Mouse (Mus musculus) hindbrain, embryonic 10.5 days (tissue): ENCODE measurements at regions not wholly inside any gene's neighbourhood (a gene's known extent, or its start where the extent isn't known, plus 50 kb on each side); places are given as distances from the start of the nearest gene placed in this dataset.

Source experiments
- DNase-seq: peaks from one replicate; pipeline ENCODE4 v3.0.0-alpha.2; 2017; ENCODE audit warnings: low spot score
- H3K27ac ChIP-seq: fragments of 300-500 bp; sonication (generic); 2 replicates; pipeline ENCODE4 v1.5.1; 2016; ENCODE audit warnings: mild to moderate bottlenecking, moderate library complexity
- H3K27me3 ChIP-seq: fragments of 300-500 bp; sonication (generic); 2 replicates; pipeline ENCODE4 v1.6.1; 2016; ENCODE audit warnings: mild to moderate bottlenecking; ENCODE audit not compliant: poor library complexity, insufficient read depth, severe bottlenecking
- H3K36me3 ChIP-seq: fragments of 300-500 bp; sonication (generic); 2 replicates; pipeline ENCODE4 v1.6.1; 2016; ENCODE audit warnings: mild to moderate bottlenecking, moderate library complexity
- H3K4me1 ChIP-seq: fragments of 300-500 bp; sonication (generic); replicated peaks from 2 replicates; pipeline ENCODE4 v1.6.1; 2016; ENCODE audit warnings: mild to moderate bottlenecking
- H3K4me3 ChIP-seq: fragments of 300-500 bp; sonication (generic); 2 replicates; pipeline ENCODE4 v1.5.1; 2016; ENCODE audit warnings: mild to moderate bottlenecking, moderate library complexity
- H3K9me3 ChIP-seq: fragments of 300-500 bp; sonication (generic); 2 replicates; pipeline ENCODE4 v1.6.1; 2016; ENCODE audit warnings: mild to moderate bottlenecking, moderate library complexity
- WGBS: fragments of 180-500 bp; shearing (Covaris S2); methylation state at CpG from one replicate; pipeline ENCODE4 v1.1.7; 2016; 5-methylcytosine and 5-hydroxymethylcytosine counted together

DNA sequence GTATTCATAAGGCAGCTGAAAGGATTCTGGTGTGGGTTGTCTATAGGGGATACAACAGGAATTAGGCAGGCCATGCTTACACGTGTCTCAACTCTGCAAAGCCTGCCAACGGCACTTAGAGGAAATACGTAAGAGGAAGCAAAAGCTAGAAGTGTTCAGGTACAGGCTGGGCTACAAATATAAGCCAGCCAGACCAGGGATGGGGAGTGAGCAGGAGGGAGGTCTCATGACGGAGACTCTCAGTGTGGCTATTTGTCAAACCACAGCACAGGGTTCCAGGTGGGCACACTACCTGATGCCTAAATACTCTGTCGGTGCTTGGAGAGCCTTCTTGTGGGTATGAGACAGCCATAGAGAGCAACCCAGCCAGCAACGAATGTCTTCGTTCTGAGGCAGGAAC, 210.1 kb downstream of the Zfp36l1 start:
- Histone ChIP-seq H3K27ac (peak overlapping the region; percentile 79), H3K4me1 (peaks cover 65% of the 10 kb centered on the region), H3K36me3 (peaks cover 7% of the 10 kb centered on the region; the same call in 1 of the 2 replicates), H3K9me3 (peaks cover 7% of the 10 kb centered on the region; the same call in 1 of the 2 replicates), H3K4me3 (no peak overlapping the region), H3K27me3 (peaks cover 4% of the 10 kb centered on the region; the same call in 1 of the 2 replicates)
- 81% methylated on average over 7 of the region's 7 CpGs for WGBS
- DNase-seq = no peak

DNA sequence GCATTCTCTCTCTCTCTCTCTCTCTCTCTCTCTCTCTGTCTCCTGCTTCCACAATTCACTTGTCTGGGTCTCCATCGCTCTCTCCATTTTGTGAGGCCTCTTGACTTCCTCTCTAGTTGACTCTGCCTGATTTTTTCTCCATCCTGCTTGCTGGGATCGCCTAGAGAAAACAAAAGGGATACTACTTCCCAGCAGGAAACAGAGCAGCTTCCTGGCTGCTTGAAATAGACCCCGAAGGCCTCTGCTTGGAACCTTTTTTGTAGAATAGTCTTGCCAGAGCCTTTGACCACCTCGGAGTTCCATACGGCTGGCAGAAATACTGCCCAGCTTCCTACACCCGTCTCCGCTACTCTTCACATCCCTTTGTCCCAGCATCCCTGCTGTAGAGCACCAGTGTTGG, 210.7 kb downstream of the Zfp36l1 start:
- peaks cover 7% of the 10 kb centered on the region; the same call in 1 of the 2 replicates for H3K9me3 ChIP-seq
- no peak for DNase-seq
- H3K27me3 ChIP-seq = peaks cover 5% of the 10 kb centered on the region; the same call in 1 of the 2 replicates
- peak overlapping the region; percentile 79 for H3K27ac ChIP-seq
- no peak overlapping the region for H3K4me3 ChIP-seq
- H3K4me1 ChIP-seq = peaks cover 66% of the 10 kb centered on the region
- WGBS = 50% methylated on average over 7 of the region's 7 CpGs
- peaks cover 7% of the 10 kb centered on the region; the same call in 1 of the 2 replicates for H3K36me3 ChIP-seq

DNA sequence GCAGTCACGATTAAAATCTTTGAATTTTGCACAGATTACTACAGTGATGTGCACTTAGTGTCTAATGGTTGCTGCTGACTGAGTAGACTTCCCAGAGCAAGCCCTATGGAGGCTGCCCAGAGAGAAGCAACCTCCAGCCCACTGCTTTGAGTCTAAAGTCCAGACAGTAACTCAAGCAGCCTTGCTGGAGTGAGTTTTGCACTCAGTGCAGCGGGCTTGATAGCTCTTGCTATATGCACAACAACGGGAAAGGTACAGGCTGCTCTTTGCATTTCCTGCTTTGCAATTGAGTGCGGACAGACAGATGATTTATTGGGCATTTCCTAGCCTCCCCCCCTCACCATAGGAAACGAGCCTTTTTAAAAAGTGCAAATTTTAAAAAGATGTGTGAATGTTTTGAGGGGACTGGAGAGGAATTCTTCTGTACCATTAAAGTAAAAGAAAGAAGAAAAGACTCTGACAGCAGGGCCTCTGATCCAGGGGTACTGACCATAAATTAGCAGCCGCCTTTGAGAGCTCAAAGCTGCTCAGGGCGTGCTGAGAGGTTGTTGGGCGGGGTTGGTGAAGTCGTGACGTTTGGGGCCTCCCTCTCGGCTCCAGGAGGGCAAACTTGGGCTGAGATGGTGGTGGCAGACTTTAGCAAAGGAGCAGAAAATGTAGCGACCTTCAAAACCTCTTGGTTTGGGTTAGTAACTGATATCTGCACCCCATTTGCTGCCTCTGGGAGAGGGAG, 214.4 kb downstream of the Zfp36l1 start:
- H3K27me3 ChIP-seq = peaks cover 11% of the 10 kb centered on the region
- peaks cover 7% of the 10 kb centered on the region; the same call in 1 of the 2 replicates for H3K36me3 ChIP-seq
- no peak overlapping the region for H3K4me3 ChIP-seq
- H3K27ac ChIP-seq = peak overlapping the region; percentile 77
- DNase-seq = no peak
- H3K9me3 ChIP-seq = peaks cover 7% of the 10 kb centered on the region; the same call in 1 of the 2 replicates
- H3K4me1 ChIP-seq = peaks cover 63% of the 10 kb centered on the region
- 28% methylated on average over 12 of the region's 12 CpGs for WGBS

DNA sequence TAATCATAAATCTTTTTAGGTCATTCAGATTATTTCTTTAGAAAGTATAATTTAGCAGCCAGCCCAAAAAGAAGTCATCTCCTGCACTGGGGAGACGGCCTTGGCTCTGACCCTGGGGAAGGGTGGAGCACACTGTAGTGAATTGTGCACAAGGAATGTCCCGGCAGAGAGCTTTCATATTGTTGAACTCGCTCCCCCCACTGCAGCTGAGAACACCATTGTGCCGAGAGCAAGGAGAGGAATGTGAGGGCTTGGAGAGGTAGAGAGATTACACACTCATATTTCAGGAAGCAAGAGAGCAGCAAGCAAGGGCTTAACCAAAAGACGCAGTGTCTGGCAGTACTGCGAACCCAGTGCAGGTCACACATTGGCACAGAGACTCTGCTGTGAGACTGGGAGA, 216.8 kb downstream of the Zfp36l1 start:
- Histone ChIP-seq H3K27me3 (peaks cover 8% of the 10 kb centered on the region), H3K9me3 (peaks cover 7% of the 10 kb centered on the region; the same call in 1 of the 2 replicates), H3K4me3 (no peak overlapping the region), H3K4me1 (peaks cover 53% of the 10 kb centered on the region), H3K27ac (peak overlapping the region; percentile 81), H3K36me3 (peaks cover 7% of the 10 kb centered on the region; the same call in 1 of the 2 replicates)
- DNase-seq = no peak
- WGBS = 26% methylated on average over 6 of the region's 6 CpGs

DNA sequence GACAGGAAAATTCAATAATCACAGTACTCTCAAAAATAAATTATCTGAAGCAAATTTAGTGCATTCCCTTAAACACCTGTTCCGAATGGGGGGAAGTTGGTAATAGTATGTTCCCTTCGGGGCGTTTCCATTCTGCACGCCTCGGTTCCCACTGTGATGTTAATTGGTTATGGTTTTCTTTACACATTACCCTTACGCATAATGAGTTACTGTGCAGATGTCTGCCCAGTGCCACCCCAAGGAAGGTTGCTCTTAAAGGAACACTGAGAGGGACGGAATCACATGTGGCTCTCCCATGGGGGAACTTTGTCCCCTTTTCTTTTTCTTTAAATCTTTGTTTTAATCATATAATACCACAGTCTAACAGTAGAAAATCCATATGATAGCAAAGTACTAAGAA, 217.5 kb downstream of the Zfp36l1 start:
- peaks cover 7% of the 10 kb centered on the region; the same call in 1 of the 2 replicates for H3K9me3 ChIP-seq
- WGBS = 41% methylated on average over 7 of the region's 7 CpGs
- H3K27ac ChIP-seq = peak overlapping the region; percentile 81
- H3K36me3 ChIP-seq = peaks cover 7% of the 10 kb centered on the region; the same call in 1 of the 2 replicates
- H3K27me3 ChIP-seq = peaks cover 8% of the 10 kb centered on the region
- peaks cover 57% of the 10 kb centered on the region for H3K4me1 ChIP-seq
- no peak overlapping the region for H3K4me3 ChIP-seq
- DNase-seq = no peak

DNA sequence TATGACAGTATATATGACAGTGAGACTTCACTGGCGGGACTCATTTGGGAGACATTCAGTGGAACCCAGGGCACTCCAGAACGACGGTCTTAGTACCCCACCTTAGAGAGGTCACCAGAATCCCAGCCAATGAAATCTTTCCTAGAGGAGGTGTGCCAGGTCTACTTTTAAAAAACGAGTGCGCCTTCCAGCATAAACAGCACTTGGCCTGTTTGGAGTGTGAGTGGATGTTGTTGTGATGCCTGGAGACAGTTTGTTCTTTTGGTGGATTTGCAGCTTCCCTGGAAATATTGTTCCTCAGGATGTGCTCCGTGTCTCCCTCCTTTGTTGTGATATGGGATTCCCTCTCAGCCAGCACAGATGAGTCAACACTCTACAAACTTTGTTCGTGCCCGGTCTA, 219.9 kb downstream of the Zfp36l1 start:
- H3K27ac ChIP-seq = no peak overlapping the region
- peaks cover 61% of the 10 kb centered on the region for H3K4me1 ChIP-seq
- no peaks in the 10 kb centered on the region for H3K9me3 ChIP-seq
- H3K4me3 ChIP-seq = no peak overlapping the region
- DNase-seq = no peak
- 90% methylated on average over 8 of the region's 8 CpGs for WGBS
- H3K36me3 ChIP-seq = no peaks in the 10 kb centered on the region
- peaks cover 10% of the 10 kb centered on the region for H3K27me3 ChIP-seq

DNA sequence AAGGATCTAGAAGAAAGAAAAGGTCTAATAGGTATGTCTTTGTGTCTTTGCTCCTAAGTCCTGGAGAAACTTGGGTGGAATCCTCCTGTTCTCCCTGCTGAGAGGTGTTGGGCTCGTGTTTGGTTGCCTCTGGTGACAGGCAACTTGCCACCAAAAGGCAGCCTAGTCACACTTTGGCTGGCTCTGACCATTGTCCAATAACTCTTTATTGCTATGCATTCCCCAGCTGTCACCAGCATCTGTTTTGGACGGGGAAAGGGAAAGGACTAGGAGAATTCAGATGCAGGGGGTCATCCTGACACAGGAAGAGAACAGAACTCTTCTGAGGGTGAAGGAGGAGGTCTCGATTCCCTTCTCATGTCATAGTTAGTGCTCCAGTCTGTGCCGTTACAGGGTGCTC, 220.9 kb downstream of the Zfp36l1 start:
- Histone ChIP-seq H3K4me3 (no peak overlapping the region), H3K27ac (peak overlapping the region; percentile 1; the same call in 1 of the 2 replicates), H3K36me3 (no peaks in the 10 kb centered on the region), H3K27me3 (peaks cover 6% of the 10 kb centered on the region), H3K9me3 (no peaks in the 10 kb centered on the region), H3K4me1 (peaks cover 63% of the 10 kb centered on the region)
- WGBS = 69% methylated on average over 4 of the region's 4 CpGs
- DNase-seq = no peak

DNA sequence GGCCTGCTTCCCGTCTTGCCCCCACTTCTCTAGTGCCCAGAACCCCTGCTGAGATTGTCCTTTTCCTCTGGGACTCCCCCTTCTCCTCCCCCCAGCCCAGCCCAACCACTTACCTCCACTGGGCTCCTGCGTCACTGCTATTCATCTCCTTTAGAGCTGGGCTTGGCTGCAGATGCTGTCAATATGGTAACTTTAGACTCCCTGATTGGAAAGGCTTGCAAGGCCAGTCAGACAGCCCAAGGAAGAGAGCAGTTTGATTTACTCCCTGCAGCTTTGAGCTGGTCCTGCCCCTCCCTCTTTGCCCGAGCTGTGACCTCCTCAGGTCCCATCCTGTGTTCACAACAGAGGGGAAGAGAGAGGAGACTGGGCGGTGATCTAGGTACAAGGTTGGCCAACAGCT, 221.9 kb downstream of the Zfp36l1 start:
- Histone ChIP-seq H3K27ac (peak overlapping the region; percentile 78), H3K4me1 (peaks cover 60% of the 10 kb centered on the region)
- DNase-seq = no peak

DNA sequence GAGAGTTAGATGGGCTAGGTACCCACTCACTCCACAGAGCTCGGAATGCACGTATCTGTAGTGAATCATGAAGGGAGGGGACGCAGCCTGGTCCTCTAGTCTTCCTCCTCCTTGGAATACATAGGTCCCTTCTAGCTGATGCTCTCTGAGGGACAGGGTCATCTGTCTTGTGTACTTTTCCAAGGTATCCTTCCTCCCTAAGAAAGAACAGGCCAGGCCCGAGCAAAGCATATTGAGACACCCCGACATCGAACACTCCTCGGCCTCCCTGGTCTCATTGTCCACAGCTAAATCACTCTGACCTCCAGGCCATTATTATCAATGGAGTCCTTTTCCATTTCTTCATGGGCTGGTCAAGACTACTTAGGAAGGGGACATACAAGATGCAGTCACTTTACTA, 222.5 kb downstream of the Zfp36l1 start:
- Histone ChIP-seq H3K9me3 (no peaks in the 10 kb centered on the region), H3K4me3 (no peak overlapping the region), H3K27me3 (peaks cover 3% of the 10 kb centered on the region; the same call in 1 of the 2 replicates), H3K27ac (peak overlapping the region; percentile 78), H3K36me3 (no peaks in the 10 kb centered on the region), H3K4me1 (peaks cover 56% of the 10 kb centered on the region)
- WGBS = 84% methylated on average over 7 of the region's 7 CpGs
- DNase-seq = no peak

More for the DNA sequence above, 221.9 kb downstream of the Zfp36l1 start:
- Histone ChIP-seq H3K36me3 (no peaks in the 10 kb centered on the region), H3K9me3 (no peaks in the 10 kb centered on the region), H3K27me3 (peaks cover 3% of the 10 kb centered on the region; the same call in 1 of the 2 replicates), H3K4me3 (no peak overlapping the region)
- 24% methylated on average over 4 of the region's 4 CpGs for WGBS

DNA sequence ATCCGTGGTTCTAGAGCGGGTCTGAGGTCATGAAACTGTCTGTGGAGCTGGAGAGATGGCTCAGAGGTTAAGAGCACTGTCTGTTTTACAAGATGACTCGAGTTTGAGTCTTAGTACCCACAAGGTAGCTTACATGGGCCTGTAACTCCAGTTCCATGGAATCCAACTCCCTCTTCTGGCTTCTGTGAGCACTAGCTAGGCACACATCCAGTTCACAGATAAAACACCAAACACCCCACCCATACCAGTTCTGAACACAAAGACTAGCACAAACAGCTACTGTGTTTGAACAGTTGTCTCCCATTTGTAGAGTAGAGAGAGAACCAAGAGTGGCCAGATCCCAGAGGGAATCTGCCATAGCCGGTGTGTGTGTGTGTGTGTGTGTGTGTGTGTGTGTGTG, 224.0 kb downstream of the Zfp36l1 start:
- Histone ChIP-seq H3K27ac (no peak overlapping the region), H3K27me3 (peaks cover 3% of the 10 kb centered on the region; the same call in 1 of the 2 replicates), H3K4me3 (no peak overlapping the region), H3K4me1 (peaks cover 48% of the 10 kb centered on the region), H3K36me3 (no peaks in the 10 kb centered on the region), H3K9me3 (0 out of 2 replicates have a peak, but pooled peaks cover 3% of the 10 kb centered on the region)
- WGBS = 85% methylated on average over 4 of the region's 4 CpGs
- DNase-seq = no peak

DNA sequence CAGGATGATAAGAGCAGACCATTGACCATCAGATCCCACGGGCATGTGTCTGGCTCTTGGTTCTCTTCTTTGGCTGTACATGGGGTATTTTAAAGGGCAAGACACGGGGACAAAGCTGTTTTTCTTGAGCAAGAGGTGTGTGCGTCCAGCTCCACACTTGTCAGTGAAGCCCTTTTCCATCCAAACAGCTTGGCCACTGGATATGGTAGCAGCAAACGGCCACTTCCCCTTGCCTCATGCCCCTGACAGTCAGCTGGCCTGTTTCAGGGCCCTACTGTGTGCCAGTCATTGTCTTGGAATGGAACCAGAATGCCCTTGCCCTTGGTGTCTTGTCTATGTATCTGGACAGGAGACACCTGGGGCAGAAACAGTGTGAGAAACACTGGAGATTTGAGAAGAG, 224.7 kb downstream of the Zfp36l1 start:
- Histone ChIP-seq H3K36me3 (no peaks in the 10 kb centered on the region), H3K4me3 (no peak overlapping the region), H3K4me1 (peaks cover 48% of the 10 kb centered on the region), H3K27me3 (peaks cover 3% of the 10 kb centered on the region; the same call in 1 of the 2 replicates), H3K27ac (peak overlapping the region; percentile 71), H3K9me3 (0 out of 2 replicates have a peak, but pooled peaks cover 3% of the 10 kb centered on the region)
- DNase-seq = no peak
- WGBS = 88% methylated on average over 4 of the region's 4 CpGs

DNA sequence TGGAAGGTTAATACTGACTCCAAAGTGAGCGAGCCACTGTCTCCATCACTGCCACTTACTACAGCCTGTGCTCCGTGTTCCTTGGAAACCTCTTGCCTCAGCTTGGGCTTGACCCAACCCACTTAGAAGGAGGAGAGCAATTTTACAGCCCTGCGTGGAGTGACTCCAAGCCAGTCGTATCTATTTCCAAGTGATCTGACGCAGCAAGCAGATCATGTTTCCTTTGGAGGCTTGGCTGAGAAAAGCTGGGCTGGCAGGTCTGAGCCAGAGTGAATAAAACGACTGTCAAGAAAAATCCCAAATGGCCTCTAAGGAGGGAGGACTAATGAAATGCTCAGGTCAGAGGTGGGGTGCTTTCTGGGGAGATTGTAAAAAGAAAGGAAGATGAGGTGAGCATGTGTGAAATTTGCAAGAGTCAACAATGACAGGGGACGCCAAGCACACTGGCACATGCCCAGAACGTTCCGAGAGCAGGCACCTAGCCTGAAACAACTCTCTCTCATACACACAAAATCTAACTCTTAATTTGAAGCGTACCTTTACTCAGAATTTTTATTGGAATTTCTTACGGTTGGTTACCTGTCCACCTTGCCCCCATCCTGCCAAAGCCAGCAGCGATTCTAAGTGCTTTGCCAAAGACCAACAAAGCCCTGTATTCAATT, 225.5 kb downstream of the Zfp36l1 start:
- H3K27ac ChIP-seq = peak overlapping the region; percentile 14
- 0 out of 2 replicates have a peak, but pooled peaks cover 3% of the 10 kb centered on the region for H3K9me3 ChIP-seq
- 61% methylated on average over 12 of the region's 12 CpGs for WGBS
- no peaks in the 10 kb centered on the region for H3K36me3 ChIP-seq
- no peak overlapping the region for H3K4me3 ChIP-seq
- peaks cover 48% of the 10 kb centered on the region for H3K4me1 ChIP-seq
- H3K27me3 ChIP-seq = peaks cover 3% of the 10 kb centered on the region; the same call in 1 of the 2 replicates
- no peak for DNase-seq

DNA sequence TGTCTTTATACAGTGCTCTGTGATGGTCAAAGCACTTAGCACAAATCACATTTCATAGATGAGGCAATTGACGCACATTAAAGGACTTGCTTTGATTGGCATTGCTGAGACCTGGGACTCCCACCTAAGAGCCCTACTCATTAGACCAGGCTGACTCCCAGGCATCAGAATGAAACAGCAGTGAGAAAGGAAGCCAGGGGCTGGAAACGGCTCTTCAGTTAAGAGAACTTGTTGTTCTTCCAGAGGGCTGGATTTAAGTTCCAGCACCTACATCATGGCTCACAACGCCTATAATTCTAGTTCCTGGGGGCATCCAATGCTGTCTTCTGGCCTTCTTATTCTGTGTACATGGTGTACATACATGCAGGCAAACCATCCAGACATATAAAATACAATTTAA, 226.3 kb downstream of the Zfp36l1 start:
- H3K27ac ChIP-seq = no peak overlapping the region; the same call in 1 of the 2 replicates
- 89% methylated on average over 3 of the region's 3 CpGs for WGBS
- no peak for DNase-seq
- no peak overlapping the region for H3K4me3 ChIP-seq
- 0 out of 2 replicates have a peak, but pooled peaks cover 3% of the 10 kb centered on the region for H3K9me3 ChIP-seq
- no peaks in the 10 kb centered on the region for H3K36me3 ChIP-seq
- peaks cover 49% of the 10 kb centered on the region for H3K4me1 ChIP-seq
- peaks cover 3% of the 10 kb centered on the region; the same call in 1 of the 2 replicates for H3K27me3 ChIP-seq
